Mouse (Mus musculus) ES-E14 (cell line): ENCODE measurements around the gene Muc13. TPM values are rescaled to one million over a fixed set of nuclear protein-coding genes. Genes with fewer than 3 reads are reported as not detected.

Experiments used
- DNase-seq: peaks from one replicate; pipeline ENCODE4 v3.0.0-alpha.2; 2013; ENCODE audit warnings: low read depth, low spot score
- H3K27ac ChIP-seq: 2 replicates; pipeline ENCODE4 v1.5.1; 2012; ENCODE audit warnings: low read depth, mild to moderate bottlenecking, low read length, moderate library complexity, mixed read lengths; ENCODE audit not compliant: poor library complexity, insufficient read depth, severe bottlenecking
- H3K36me3 ChIP-seq: 2 replicates; pipeline ENCODE4 v1.6.1; 2012; ENCODE audit warnings: mild to moderate bottlenecking, low read length, moderate library complexity, mixed read lengths; ENCODE audit not compliant: control insufficient read depth, poor library complexity, insufficient read depth, severe bottlenecking
- H3K4me1 ChIP-seq, 2 experiments: fragments of 150-350 bp in 1 of 2; sonication (generic) in 1 of 2; 2 replicates each; pipeline ENCODE4 v1.6.1; 2012; ENCODE audit warnings: low read length in 2 of 2, mild to moderate bottlenecking in 1 of 2, mixed read lengths in 1 of 2; ENCODE audit not compliant: control insufficient read depth in 2 of 2, insufficient read depth in 2 of 2, poor library complexity in 1 of 2
- H3K4me3 ChIP-seq, 2 experiments: fragments of 150-350 bp in 1 of 2; sonication (generic) in 1 of 2; 2 replicates each; pipeline ENCODE4 v1.5.1; 2012; ENCODE audit warnings: low read length in 2 of 2, low read depth in 1 of 2, mild to moderate bottlenecking in 1 of 2, mixed read lengths in 1 of 2; ENCODE audit not compliant: insufficient read depth in 1 of 2, poor library complexity in 1 of 2, severe bottlenecking in 1 of 2
- H3K9ac ChIP-seq: 2 replicates; pipeline ENCODE4 v1.6.1; 2012; ENCODE audit warnings: low read depth, mild to moderate bottlenecking, low read length, mixed read lengths; ENCODE audit not compliant: poor library complexity, insufficient read depth, severe bottlenecking
- H3K9me3 ChIP-seq: fragments of 150-350 bp; sonication (generic); 2 replicates; pipeline ENCODE4 v1.6.1; 2012; ENCODE audit warnings: low read depth, mild to moderate bottlenecking, low read length; ENCODE audit not compliant: control insufficient read depth, insufficient read depth
- CHD2 ChIP-seq: IDR thresholded peaks from 2 replicates; pipeline ENCODE4 v1.6.1; 2014; ENCODE audit warnings: mild to moderate bottlenecking, low read depth, low read length, inconsistent platforms
- HCFC1 ChIP-seq: IDR thresholded peaks from 2 replicates; pipeline ENCODE4 v1.6.1; 2012; ENCODE audit warnings: low read length, inconsistent platforms, borderline replicate concordance; ENCODE audit not compliant: insufficient read depth
- MAFK ChIP-seq: IDR thresholded peaks from 2 replicates; pipeline ENCODE4 v1.6.1; 2014; ENCODE audit warnings: mild to moderate bottlenecking, low read depth, low read length, inconsistent platforms; ENCODE audit not compliant: insufficient read depth
- ZC3H11A ChIP-seq: IDR thresholded peaks from 2 replicates; pipeline ENCODE4 v1.6.1; 2012; ENCODE audit warnings: low read depth, mild to moderate bottlenecking, inconsistent platforms, low read length, borderline replicate concordance
- ZNF384 ChIP-seq: IDR thresholded peaks from 2 replicates; pipeline ENCODE4 v1.6.1; 2012; ENCODE audit warnings: low read depth, low read length, inconsistent platforms
- in situ Hi-C, 2 experiments: fragments of 600-800 bp; cut with MboI; formaldehyde crosslinking; loops; one replicate each; pipeline ENCODE4 v1.15.1; 2025; ENCODE audit warnings: low sequenced_read_pairs in 2 of 2, inconsistent platforms in 1 of 2; ENCODE audit not compliant: unreplicated experiment in 2 of 2
- total RNA-seq: library from RNA; depleted of rRNA; stranded (reverse); fragments of 300-350 nt; gene quantifications from 2 replicates; pipeline ENCODE4 v1.2.3, GENCODE M21; 2012

The Muc13 gene
- total RNA-seq, 1 experiment, result 0.22 TPM

GRCm38 (mm10) chr16:33820269-33821178 is 26.7 kb downstream of the Muc13 start:
- Histone ChIP-seq H3K9me3 (no peaks in the 10 kb centered on the region), H3K9ac (no peak overlapping the region), H3K36me3 (no peaks in the 10 kb centered on the region), H3K4me3 (no peak overlapping the region), H3K27ac (no peak overlapping the region), H3K4me1 (no peaks in the 10 kb centered on the region)
- in situ Hi-C loops, result loop anchor here (5.0 to 25.0 kb wide), 4 partner anchors 124 to 292 kb away; no protein-coding TSS in a partner anchor
- peak; percentile 87 for DNase-seq
- TF ChIP-seq CHD2 (no peak), ZC3H11A (peak; percentile 83), ZNF384 (peak; percentile 81)

- Histone ChIP-seq H3K4me3 (no peak overlapping the region), H3K4me1 (peaks cover 0 to 2% of the 10 kb centered on the region in 2 experiments; a peak in 1 of 4 replicates), H3K27ac (no peak overlapping the region), H3K9me3 (no peaks in the 10 kb centered on the region), H3K9ac (no peak overlapping the region), H3K36me3 (no peaks in the 10 kb centered on the region)
- no peak for DNase-seq
- TF ChIP-seq ZC3H11A, result no peak
- no peak for TF ChIP-seq ZNF384
- TF ChIP-seq CHD2, result no peak
- in situ Hi-C loops, result loop anchor here (5.0 to 25.0 kb wide), 4 partner anchors 120 to 288 kb away; no protein-coding TSS in a partner anchor
Measured at GRCm38 (mm10) chr16:33824603-33825002, 30.8 kb downstream of the Muc13 start.

DNA sequence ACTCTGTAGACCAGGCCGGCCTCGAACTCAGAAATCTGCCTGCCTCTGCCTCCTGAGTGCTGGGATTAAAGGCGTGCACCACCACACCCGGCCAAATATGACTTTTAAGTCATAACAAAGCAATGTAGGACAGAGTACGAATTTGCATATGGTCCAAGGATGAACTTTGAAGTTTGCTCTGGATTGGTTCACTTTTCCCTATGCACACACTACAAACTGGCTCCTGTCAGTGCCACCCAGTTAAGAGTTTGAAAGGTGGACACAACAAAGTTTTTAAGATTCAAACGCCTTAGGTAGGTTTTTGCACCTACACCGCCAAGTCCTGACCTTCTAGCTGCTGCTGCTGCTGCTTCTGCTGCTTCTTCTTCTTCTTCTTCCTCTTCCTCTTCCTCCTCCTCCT is 34.7 kb downstream of the Muc13 start:
- peaks cover 2% of the 10 kb centered on the region in 2 experiments; a peak in 2 of 4 replicates for H3K4me1 ChIP-seq

GRCm38 (mm10) chr16:33829301-33829831 is 35.5 kb downstream of the Muc13 start, which contains the start of gene Itgb5:
Gene Itgb5, plus strand, starts transcription at chr16:33829665.
- Histone ChIP-seq H3K4me3 (peak within 1 kb of the TSS; percentile 81 to 94), H3K36me3 (no peaks in the 10 kb centered on the region), H3K27ac (no peak within 1 kb of the TSS), H3K9ac (peak within 1 kb of the TSS; percentile 73), H3K4me1 (peaks cover 2 to 8% of the 10 kb centered on the region in 2 experiments), H3K9me3 (no peaks in the 10 kb centered on the region)
- DNase-seq, result no peak
- TF ChIP-seq HCFC1 (no peak), CHD2 (no peak), MAFK (no peak), ZNF384 (no peak), ZC3H11A (no peak)
- in situ Hi-C loops, result loop anchor here (10.0 kb wide), 2 partner anchors 115 to 275 kb away; no protein-coding TSS in a partner anchor

More for the DNA sequence above, 34.7 kb downstream of the Muc13 start:
- Histone ChIP-seq H3K27ac (no peak overlapping the region), H3K4me3 (no peak overlapping the region), H3K36me3 (no peaks in the 10 kb centered on the region), H3K9me3 (no peaks in the 10 kb centered on the region), H3K9ac (no peak overlapping the region)
- TF ChIP-seq ZC3H11A (no peak), ZNF384 (no peak), CHD2 (no peak), HCFC1 (no peak), MAFK (no peak)
- in situ Hi-C loops, result loop anchor here (10.0 kb wide), 2 partner anchors 116 to 276 kb away; no protein-coding TSS in a partner anchor
- no peak for DNase-seq
